Mouse (Mus musculus) regulatory T cell (primary cell): ENCODE results near the gene Krt80.

Experiments
- in situ Hi-C: fragments of 300-600 bp; cut with MboI, MseI; formaldehyde crosslinking; loops from one replicate; pipeline ENCODE4 v1.15.1; 2025; ENCODE audit warnings: high pct_unique_total_duplicates

The Krt80 gene

DNA sequence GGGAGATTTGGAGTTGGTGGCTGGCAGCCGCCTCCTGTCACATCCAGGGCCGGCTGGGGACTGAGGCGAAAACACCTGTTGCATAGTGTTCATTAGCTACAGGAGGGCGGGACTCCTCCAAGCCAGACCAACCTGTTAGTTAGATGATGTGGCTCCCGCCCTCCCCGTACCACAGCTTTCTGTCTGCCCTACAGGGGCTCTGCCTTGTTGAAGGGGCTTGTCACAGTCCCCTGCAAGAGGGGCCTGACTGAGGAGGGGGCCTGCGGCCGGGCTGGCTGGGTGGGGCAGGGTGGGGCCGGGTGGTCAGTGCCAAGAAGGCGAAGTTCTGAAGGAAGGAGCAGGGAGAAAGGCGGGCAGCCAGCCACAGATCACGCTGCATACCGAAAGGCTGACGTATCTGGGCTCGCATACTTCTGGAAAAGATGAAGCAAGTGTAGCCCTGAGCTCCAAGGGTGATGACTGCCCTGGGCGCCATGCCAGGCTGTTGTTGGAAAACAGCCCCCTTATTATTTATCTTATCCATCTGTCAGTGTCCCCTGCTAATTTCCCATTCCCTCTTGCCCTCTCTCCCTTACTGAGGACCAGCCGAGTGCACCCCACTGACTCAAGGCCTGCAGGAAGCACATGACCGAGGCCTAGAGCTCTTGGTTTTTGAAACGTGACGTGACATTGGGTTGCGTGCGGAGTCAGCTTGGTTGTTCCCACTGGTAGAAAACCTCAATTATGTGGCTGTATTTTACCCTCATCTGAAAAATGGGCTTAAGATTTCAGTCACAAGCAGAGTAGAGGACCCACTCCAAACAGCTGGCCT is at the start of gene Krt80:
Gene Krt80, minus strand, starts transcription at position 62 of the 811 bp plus-strand sequence.
- in situ Hi-C loops, result no loop called here

- in situ Hi-C loops, result no loop called here
Measured at GRCm38 (mm10) chr15:101418950-101419349, 49.0 kb upstream of the Krt80 start.

DNA sequence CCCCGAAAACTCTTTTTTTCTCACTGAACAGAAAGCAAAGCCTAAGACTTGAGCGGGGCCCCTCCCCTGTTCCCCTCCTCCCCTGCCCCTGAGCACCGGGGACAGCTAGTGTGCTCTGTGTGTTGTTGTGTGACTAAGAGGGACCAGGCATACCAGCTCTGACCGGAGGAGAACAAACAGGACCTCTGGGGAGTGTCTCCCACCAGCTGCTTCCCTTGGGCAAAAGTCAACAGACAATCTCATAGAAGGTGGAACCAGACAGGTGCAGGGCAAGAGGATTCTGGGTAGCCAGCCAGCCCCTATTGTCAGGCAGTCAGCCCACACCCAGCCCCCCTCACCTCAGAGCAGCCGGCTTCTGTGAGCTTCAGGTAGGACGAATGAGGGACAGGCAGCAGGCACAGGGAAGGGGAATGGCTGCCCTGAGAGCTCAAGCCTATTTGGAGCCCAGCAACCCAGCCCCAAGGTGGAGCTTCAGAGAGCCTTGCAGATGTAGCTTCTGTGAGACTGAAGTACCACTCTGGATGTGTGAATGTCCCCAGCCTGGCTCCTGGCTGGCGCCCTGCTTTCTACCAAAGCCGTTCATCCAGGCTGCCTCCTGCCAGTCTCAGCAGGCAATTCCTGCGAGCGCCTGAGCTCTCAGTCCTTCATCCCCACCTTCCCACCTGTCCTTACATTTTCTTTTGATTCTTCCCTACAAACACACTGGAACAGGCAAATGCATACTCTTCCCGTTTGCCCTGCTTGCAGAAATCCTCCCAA is 45.0 kb upstream of the Krt80 start:
- in situ Hi-C loops, result no loop called here

DNA sequence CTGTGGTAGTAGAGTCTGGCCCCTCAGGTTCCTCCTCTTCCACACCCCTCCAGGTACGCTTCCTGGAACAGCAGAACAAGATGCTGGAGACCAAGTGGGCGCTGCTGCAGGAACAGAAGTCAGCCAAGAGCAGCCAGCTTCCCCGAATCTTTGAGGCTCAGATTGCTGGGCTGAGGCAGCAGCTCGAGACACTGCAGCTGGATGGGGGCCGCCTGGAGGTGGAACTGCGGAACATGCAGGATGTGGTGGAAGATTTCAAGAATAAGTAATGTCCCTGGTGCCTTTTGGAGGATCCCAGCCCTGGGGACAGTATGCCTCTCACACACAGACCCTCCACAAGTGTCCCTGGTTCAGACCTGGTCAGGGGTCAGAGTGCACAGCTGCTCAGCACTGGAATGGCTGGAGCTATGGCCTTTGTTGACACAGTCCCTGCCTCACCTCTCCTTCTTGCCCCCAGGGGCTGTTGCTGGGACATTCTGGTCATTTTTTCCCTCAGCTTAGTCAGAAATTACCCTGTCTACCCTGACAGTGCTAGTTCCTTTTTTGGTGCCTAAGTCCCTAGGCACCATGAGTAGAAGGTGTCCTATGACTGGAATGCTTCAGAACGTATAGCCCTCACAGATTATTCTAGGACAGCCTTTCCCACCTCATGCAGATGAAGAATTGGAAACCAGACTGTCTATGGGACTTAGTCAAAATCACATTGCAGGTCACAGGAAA is 44.1 kb upstream of the Krt80 start:
- in situ Hi-C loops, result no loop called here

DNA sequence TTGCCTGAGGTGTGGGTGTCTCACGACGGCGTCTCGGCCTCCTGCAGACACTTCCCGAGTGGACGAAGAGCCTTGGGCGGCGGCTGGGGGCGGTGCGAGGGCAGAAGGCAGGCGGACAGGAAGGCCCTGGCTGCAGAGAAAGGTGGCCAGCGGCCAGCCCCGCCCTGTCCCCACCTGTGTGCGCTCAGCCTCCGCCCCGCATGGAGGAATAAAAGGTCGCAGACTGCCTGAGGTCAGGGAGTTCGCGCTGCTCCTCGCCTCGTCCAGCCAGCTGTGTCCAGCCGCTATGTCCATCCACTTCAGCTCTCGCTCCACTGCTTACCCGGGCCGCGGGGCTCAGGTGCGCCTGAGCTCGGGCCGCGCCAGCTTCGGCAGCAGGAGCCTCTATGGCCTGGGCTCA is 42.2 kb upstream of the Krt80 start:
- in situ Hi-C loops, result no loop called here

- in situ Hi-C loops, result no loop called here
Measured at GRCm38 (mm10) chr15:101410775-101411174, 40.8 kb upstream of the Krt80 start, which contains the start of gene Krt7. Krt7 (plus strand) TSS chr15:101411043.

DNA sequence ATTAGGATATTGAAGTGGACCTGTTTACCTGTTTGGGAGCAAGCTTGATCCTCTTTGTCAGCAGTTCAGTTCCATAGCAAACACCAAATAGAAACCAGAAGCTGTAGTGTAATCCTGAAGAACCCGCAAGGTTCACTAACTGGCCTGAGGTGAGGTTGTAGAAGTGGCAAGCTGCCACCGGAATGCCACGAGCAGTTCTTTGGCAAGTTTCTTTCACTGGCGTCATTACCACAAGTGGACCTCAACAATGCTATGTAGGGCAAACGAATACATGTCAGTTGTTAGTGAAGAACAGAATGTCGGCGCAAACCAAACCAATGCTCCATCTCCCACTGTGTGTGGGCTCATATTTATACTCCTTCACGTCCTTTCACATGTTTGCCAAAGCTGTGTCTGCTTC is 28.3 kb upstream of the Krt80 start:
- in situ Hi-C loops, result no loop called here

- in situ Hi-C loops, result no loop called here
Measured at GRCm38 (mm10) chr15:101397683-101398082, 27.7 kb upstream of the Krt80 start.

- in situ Hi-C loops, result no loop called here
Measured at GRCm38 (mm10) chr15:101396921-101397320, 27.0 kb upstream of the Krt80 start.

GRCm38 (mm10) chr15:101396466-101396865 is 26.5 kb upstream of the Krt80 start:
- in situ Hi-C loops, result no loop called here

- in situ Hi-C loops, result no loop called here
Measured at GRCm38 (mm10) chr15:101394908-101395307, 24.9 kb upstream of the Krt80 start.

DNA sequence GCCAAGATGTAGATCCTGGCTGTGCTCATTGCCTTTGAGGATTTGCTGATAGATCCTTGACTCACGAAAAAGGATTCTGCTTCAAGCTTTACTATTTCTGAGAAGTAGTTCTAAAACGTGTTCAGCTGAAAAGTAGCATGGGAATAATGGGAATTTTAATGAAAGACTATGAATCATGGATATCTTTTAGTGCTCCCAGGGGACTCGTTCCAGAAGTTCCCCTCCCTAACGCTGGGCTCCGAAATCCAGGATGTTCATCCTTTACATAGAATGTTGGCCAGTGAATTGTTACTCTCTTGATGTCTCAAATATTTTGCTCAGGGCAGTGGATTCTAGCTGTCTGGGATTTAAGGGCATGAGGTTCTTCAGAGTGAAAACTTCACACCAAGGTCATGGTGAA is 22.3 kb upstream of the Krt80 start:
- in situ Hi-C loops, result no loop called here

DNA sequence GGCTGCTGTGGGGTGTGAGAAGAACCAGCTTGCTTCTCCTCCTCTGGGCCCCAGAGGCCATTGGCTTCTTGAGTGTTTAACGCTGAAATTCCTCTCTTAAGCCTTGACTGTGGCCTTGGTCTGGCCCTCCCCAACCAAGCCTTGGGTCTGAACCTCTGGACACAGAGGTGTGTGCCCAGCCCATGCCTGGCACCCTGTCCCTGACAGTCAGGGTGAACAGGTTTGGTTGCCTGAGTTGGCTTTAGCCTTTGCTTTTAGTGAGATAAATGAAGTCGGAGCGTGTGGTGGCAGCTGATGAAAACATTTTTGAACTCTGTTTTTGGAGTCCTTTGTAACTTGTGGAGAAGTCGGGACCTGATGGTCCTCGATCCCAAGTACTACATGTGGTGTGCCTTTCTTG is 20.2 kb upstream of the Krt80 start:
- in situ Hi-C loops, result no loop called here

DNA sequence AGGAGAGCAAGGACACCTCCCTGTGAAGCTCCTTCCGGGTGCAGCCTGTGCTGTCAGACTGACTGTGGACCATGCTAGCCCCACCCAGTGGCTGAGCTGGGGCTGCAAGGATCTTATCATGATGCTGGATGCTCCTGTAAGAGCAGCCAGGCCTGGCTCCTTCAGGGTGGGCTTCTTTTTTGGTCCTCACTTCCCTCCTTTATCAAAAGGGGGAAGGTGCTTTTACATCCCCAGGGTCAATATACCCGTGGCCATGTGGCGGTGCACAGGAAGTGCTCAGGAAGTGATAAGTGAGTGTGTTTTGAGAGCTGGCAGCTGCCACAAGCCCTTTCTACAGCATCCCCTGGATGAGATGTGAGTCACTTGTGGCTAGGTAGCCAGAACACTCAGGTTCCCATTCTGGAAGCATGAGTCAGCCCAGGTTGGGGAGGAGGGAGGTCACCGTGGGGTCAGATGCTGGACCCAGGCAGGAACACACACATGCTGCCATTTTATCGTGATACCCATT is 18.1 kb upstream of the Krt80 start:
- in situ Hi-C loops, result no loop called here

GRCm38 (mm10) chr15:101387176-101387575 is 17.2 kb upstream of the Krt80 start:
- in situ Hi-C loops, result no loop called here

- in situ Hi-C loops, result no loop called here
Measured at GRCm38 (mm10) chr15:101385064-101385463, 15.1 kb upstream of the Krt80 start.

GRCm38 (mm10) chr15:101384610-101385009 is 14.6 kb upstream of the Krt80 start:
- in situ Hi-C loops, result no loop called here

DNA sequence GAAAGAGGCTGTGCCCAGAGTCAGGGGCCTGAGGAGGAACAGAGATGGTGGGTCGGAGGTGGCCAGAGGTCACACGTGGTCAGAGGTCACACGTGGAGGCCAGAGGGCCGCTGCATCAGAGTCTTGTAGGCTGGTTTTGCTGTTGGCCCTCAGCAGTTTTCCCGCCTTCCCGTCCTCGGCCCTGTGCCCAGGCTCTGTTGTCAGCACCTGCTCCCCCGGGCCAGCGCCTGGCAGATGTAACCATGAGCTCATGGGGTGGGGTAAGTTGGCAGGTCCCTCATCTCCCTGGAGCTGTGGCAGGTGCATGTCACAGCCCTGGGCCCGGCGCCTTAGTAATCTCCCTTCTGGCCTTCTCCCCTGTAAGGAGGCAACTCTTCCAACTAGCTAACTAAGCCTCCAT is 12.8 kb upstream of the Krt80 start:
- in situ Hi-C loops, result no loop called here

GRCm38 (mm10) chr15:101381758-101382157 is 11.8 kb upstream of the Krt80 start:
- in situ Hi-C loops, result no loop called here

- in situ Hi-C loops, result no loop called here
Measured at GRCm38 (mm10) chr15:101378646-101379045, 8.7 kb upstream of the Krt80 start.

DNA sequence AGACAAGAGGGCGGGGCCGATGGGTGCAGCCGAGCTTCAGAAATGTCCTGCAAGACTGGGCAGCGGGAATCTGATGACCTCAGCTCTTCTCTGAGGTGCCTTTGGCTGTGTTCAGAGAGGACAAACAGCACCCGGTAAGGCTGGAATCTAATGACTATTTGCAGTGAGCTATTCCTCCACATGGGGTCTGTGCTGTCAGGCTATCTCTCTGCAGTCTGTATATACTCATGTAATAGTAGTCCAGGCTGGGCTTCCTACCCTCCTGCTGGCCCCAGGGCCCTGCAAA is 6.8 kb upstream of the Krt80 start:
- in situ Hi-C loops, result no loop called here
